Mouse (Mus musculus) ES-CJ7 (cell line): Measurements from ENCODE around the gene Mslnl.

Experiments used
- DNase-seq: peaks from one replicate; pipeline ENCODE4 v3.0.0; 2011; ENCODE audit warnings: low read depth, low spot score

The Mslnl gene

DNA sequence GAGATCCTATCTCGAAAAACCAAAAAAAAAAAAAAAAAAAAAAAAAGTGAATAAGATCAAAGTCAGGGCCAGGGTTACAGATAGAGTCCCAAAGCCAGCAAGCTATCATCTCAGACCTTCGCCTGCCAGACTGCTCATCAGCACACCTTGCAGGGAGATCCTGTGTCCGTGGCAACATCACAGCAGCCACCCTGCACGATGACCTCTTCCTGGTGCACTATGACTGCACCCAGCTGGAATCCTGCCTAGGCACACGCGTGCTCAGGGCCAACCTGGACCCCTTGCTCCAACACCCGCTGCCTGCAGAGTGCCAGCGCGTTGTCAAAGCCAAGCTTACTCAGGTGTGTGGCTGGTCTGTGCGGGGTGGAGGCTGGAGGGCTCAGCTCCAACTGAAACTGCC, 8.5 kb downstream of the Mslnl start:
- DNase-seq: no peak

DNA sequence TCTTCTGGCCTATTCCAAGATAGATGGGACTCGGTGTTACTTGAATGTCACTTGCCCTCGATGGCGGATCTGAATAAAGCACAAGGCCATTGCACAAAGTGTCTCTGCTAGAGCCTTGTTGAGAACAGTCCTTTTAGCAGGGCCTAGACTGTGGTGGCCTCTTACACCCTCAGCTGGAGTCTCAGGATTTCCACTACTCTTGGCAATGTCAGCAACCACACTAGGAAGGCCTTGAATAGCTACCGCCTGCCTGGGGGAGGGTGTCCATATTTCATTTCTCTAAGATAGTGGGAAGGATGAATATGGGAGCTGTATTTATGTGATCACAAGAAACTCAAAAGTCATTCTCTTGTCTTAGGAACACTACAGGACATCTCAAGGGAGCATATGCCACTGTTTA, 12.4 kb downstream of the Mslnl start:
- DNase-seq: no peak

DNA sequence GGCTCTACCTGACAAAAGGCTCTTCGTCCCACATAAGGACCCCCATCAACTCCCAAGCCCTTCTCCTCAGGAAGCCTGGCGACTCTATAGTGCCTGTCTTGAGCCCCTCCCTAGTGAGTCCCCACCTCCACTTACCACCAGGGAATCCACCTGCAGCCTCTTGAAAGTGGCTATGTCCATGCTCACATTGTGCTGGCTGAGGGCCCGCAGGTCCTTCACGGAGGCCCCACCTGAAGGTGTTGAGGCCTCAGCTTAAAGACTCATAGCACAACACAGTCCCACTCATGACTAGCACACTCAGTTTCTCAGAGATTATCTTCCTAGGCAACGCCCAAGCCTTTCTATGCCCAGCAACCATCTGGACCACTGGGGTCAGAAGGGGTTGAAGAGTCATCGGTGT, 13.5 kb downstream of the Mslnl start:
- no peak for DNase-seq

DNA sequence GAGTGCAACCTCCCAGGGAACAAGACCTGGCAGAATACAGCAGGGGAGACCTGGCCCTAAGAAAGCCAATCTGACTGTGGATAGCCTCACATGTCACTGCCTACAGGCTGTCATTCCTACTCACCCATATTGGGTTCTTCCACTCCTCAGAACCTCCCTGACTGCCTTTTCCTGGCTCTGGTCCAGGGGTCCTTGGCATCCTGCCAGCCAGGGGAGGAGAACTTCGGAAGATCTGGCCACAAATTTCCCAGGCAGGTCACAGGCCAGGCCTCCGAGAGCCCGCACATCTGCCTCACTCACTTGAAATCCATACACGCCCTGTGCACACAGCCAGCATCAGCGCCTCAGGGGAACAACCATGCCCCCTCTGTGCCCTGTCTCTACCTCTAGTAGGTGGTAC, 15.6 kb downstream of the Mslnl start:
- no peak for DNase-seq

DNA sequence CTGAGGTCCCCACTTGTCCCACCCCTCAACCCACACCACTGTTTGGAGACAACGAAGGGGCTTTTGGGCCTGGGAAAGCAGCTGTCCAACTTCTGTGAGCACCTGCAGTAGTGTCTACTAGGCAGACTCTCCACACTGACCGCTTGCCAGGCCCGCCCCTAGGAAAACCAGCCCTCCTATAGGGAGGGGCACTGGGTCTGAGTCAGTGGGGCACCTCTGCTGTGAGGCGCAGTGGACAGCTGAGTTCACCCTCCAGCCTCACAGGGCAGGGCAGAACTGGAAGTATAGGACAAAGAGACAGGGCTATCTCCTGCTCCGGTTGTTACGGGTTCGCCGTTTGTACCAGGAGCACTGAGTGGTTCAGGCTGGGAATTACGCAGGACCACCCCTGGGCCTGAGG, 18.4 kb downstream of the Mslnl start, which contains the start of gene Msln:
Gene Msln (minus strand): TSS at position 138 of the 400 bp plus-strand sequence.
- no peak for DNase-seq

DNA sequence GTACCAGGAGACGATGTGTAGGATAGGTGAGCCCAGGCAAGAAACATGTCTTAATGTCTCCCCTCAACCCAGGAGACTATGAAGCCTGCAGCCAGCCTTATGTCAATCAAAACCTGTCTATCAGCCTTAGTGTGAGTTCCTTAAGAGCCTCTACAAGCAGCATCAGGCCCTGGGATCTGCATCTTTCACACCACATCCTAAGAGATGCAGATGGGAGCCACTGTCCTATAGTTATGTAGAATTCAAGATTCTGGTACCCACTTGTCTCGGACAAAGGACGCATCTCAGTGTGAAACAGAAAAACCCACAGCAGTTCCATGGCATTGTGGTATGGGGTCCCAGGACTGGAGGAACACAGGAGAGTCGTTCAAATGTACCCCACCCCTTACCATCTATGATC, 19.2 kb downstream of the Mslnl start:
- DNase-seq: peak; percentile 63

DNA sequence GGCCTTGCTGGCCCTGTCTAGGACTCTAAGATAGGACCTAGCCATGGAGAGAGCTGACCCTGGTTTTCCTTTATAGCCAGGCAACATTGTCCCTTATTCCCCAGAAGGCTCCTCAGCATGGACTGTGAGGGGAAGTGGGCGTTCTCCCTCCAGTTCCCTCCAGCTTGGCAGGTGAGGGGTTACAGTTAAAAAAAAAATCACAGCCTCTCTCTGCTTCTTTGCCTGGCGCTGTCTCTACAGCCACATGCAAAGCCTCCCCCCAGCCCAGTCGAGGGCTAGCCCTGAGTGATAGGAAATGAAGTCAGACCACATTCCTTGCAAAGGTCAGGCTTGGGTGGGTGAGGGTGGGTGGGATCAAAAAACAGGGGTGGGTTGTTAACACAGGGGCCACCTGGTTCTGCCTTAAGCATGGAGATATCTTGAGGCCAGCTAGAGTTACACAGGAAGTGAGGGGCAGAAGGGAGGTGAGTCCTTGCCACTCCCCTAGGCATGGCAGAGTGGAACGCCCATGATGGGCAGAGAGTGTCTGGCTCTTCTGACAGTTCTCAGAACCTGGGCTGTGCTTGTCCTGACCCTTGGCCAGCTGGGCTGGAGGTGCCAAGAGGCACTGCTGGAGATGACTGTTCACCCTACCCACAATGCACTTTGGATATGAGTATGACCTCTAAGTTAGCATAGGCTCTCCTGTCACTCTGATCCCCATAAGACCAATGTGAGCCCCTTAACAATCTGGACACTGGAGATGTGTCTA, 20.0 kb downstream of the Mslnl start:
- DNase-seq: peak; percentile 39

DNA sequence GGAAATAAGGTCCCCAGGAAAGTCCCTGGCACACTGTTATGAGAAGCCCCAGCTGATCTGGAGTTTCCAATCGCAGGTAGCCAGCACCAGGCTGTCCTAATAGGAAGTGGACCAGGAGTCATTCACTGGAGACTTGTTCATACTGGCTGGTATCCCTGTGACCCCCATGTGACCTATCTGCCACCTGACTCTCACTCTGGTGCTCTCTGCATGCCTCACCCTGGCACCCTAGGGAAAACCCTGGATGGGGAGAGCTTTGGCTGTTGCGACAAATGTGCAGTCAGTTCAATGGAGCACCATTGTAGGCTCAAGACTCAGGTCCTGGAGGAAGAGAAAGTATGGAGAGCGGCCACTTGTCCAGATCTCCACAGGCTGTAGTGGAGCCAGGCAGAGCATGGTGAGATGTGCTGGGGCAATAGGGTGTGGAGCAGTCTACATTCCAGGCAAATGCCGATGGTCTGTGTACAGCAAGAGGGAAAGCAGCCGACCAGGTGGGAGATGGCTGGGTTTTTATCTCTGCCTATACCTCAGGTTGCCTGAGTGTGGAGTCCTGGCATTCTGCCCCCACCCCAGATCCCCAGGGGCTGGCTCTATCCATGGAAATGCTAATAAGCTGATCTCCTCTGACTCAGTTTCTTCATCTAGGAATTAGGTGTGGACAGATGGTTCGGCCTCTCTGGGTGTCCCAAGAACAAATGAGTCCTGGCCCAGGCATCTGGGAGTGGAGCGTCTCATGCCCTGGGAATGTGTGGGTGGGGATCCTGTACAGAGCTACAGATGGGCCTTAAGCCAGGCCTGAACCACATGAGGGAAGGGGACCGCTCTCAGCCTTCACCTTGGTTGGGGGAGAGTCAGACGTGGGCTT, 20.8 kb downstream of the Mslnl start:
- peak; percentile 68 for DNase-seq

DNA sequence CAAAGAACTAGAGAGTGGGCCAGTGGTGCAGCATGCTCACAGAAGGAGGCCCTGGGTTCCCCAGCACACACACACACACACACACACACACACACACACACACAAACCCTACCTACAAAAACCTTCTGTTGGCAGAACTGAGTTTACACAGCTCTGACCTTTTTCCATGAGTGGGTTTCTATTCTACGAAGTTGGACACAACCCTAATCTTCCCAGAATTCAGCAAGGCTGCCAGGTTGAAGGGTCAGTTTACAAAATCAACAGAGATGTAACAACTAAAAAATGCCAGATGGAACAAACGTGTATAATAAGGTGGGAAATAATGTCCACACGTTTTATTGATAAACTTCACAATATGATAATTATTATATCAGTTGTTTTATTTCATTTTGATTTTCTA, 21.8 kb downstream of the Mslnl start:
- DNase-seq: no peak

DNA sequence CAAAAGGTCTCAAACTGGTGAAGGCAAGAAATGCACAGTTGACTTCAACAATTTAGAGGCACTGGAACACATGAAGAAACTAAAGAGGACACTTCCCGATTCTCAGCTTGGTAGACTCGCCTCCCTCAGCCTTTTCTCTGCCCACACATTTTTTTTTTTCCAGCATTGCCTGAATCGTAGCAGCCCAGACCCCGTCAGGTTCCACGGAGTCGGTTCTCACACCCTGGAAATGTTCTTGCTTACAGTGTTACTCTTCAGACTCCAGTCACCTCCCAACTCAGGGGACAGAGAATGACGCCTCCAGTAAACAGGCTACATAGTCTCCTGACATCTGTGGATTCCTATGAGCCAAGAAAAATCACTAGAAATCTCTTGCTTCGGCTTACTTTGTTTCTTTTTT, 24.3 kb downstream of the Mslnl start:
- DNase-seq: no peak

DNA sequence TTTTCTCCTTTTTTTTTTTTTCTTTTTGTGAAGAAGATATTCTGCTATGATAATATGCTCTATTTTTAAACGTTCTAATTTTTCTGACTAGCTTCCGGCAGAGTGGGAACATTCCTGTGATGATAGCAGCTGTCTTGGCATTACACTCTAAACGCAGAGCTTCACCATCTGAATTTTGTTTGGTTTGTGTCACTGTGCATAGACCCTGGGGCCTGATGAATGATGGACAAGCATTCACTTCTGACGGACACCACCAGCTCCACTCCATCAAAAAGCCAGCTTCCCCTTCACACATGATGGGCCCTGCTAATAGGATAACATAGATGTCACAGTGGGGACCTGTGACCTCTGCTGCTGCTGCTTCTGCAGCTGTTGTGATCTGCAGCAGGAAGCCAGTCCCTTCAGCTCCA, 25.7 kb downstream of the Mslnl start:
- DNase-seq: no peak

DNA sequence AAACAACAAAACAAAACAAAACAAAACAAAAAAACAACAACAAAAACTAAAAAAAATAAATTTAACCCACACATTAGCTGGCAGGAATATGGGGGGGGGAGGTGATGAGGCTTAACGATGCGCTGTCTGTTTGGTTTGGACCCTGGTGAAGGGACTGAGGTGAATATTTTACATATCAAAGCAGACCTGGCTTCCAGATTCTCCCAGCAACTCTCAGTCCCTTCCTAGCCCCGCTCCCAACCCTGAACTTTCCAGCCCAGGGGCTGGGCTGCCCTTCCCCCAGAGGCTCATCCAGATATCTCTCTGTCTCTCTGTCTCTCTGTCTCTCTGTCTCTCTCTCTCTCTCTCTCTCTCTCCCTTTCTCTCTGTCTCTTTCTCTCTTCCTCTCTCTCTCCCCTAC, 26.7 kb downstream of the Mslnl start:
- DNase-seq: peak; percentile 60

DNA sequence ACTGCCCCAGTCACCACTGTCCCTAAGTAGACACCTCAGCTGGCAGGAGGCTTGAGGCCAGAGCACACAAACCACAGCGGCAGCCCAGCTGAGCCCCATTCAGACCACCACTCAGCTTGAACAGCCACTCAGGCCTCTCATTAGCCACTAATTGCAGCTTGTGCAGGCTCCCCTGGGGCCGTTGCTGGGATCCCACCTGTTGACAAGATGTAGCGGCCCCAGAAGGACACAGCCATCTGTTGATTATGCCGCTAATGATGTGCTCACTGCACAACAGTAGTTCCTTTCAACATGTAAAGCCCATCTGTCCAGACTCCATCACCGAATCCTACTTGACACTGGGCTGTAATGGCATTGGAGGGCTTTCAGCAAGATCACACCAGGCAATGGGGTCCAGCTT, 30.0 kb downstream of the Mslnl start:
- no peak for DNase-seq

DNA sequence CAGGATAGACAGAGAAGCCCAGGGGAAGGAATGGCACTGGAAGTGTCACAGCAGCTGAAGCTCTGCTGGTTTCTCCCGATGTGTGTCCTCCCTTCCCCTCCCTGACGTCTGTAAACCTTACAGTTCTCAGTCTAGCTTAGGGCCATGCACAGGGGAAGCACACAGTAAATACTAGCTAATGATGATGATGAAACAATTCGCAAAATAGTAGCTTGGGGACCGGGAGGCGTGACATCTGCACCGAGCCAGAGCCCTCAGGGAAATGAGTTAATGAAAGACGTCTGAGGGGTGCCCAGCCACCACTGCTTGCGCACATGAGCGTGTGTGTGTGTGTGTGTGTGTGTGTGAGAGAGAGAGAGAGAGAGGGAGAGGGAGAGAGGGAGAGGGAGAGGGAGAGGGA, 33.5 kb downstream of the Mslnl start:
- DNase-seq: no peak

DNA sequence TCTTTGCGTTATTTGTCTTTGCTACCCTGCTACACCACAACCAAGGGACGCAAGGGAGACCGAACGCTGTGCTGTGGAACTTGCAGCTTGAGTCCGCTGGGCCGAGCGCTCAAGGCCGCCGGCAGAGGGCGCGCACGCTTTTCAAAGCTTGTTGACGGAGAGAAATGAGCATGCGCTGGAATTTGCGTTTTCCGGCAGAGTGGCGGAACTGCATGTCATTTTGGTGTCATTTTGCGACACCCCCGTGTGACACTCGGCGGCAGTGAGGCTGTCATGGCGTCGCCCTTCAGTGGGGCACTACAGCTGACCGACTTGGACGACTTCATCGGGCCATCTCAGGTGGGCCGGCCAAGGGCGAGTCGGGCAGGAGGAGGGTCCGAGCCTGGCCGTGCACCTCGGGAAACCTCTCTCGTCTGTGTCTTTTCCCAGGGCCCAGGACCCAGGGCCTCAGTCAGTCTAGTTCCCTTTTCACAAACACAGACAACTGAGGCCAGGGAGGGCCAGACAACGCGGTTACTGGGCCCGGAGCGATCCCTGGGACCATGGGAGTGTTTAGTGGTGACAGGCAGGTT, 37.8 kb downstream of the Mslnl start, which contains the start of gene Narfl:
Gene Narfl (plus strand): TSS at position 228 of the 572 bp plus-strand sequence.
- DNase-seq: peak; percentile 99

DNA sequence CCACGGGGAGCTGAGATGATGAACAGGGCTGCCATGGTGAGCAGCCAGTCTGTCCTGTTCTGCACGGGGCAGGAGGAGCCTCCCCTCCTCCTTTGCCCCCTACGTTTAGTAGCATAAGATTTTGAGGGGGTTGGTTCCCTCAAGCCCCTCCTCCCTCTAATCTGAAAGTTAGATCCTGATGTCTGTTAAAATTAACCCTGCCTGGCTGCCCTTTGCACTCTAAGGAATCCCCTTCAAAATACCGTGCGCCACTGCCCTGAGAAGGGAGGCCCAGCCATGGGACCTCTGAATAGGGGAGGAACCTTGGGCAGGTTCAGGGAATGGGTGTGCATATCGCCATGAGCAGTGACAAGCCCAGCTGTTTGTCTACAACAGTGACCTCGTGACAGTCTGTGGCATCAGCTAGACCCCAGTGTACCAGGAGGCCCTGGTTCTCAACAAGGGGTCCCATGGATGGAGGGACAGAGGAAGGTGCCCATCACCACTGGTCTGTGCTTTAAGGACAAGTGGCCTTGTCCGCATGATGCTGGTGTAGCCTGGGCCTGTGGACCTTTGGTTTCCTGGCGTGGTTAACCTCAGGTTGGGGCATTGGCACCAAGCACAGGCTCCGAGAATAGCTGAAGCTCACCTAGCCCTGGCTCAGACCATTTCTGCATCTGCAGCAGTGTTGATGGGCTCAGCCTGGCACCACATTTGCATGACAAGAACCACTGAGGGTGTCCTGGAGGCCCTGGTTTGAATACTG, 39.6 kb downstream of the Mslnl start:
- DNase-seq: no peak

DNA sequence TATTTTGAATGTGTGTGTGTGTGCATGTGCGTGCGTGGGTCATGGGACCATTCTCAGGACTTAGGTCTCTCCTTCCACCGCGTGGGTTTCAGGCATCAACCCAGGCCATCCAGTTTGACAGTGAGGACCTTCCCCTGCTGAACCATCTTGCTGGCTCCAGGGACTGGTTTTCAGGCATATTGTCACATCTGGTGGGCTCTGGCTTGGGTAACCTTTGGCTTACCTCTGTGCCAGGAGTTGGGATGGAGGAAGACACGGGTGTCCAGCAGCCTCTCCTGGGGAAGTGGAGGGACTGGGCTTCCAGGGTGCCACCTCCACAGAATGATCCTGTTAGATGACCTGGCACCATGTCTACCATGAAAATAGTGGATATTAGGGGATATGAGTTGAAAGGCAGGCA, 42.1 kb downstream of the Mslnl start:
- DNase-seq: no peak

DNA sequence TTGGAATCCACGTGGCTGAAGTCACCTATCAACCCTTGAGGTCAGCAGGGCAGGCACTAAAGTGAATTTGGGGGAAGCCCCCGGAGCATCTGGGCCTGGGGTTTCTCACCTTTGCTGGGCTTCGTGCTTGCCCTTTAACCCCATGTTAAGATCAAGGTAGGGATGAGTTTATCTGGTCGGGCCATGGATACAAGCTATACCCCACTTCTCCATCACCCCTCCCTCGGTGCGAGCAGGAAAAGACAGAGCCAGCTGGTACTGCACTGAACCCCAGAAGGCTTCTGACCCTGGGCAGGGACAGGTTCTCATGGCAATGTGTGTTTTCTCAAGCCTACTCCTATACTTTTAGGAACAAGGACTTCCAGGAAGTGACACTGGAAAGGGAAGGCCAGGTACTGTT, 45.5 kb downstream of the Mslnl start:
- DNase-seq: no peak

DNA sequence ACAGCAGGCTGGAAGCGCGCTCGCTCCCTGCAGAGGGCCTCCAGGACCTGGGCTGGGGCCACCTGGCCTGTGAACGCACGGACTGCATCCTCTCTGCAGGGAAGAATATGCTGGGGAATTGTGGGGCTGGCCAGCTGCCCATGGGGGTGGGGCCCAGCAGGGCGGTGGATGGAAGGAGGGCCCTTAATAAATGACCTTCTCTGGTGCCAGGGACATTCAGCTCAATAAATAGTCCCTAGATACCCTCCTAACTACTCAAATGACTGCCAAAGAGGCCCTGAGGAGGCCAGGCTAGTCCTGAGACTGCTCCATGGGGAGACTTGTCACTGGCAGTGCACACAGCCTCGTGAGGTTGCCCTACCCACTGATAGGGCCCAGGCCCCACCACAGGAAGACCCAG, 47.2 kb downstream of the Mslnl start:
- no peak for DNase-seq

DNA sequence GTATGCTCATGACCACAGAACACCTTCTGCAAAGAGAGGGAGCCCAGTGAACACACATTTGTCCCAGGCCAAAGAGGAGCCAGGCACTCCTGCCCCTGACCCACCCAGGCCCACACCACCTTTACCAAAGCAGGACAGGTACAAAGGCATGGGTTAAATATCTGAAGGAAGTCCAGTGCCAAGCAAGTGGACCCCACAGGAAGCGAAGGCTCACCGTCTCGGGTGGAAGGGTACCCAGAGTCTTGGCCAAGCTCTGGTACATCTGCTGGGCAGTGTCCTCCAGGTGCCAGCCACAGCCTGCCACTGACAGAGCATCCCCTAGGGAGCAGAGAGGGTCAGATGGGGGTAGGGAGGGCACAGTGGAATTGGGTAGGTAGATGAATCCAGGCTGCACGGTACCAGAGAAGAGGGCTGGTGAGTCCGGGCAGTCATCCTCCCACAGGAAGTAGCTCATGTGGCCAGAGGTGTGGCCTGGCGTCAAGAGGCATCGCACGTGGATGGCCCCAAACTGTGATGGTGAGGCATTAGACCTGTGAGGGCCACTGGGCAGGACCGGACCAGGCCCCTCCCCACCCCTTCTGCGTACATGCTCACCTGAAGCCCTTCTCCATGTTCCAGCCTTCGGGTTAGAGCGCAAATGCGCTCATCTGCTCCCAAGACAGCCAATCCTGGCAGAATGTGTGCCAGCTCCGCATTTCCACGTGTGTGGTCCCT, 48.2 kb downstream of the Mslnl start:
- DNase-seq: no peak

DNA sequence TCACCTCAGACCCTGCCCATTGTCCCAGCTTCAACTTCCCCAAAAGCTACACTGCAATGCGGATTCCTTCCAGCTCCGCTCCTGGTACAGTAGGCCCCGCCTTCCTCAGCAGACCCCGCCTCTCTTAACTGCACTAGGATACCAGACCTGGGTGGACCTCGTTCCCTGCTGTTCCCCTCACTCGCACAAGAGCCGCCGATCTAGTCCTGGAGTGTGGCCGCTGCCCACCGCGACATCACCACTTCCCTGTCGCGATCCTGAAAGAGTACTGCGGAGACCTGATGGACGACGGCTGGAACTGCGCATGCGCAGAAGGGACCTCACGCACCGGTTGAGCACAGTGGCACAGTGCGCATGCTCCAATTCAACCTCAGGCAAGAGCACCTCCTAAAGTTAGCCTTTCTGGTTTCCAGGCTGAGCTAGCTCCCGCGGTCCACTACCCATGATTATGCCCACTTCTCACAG, 49.5 kb downstream of the Mslnl start, which contains the start of gene Haghl:
Gene Haghl (minus strand): TSS at position 393 of the 465 bp plus-strand sequence.
- peak; percentile 97 for DNase-seq
